Mouse (Mus musculus) limb, embryonic 13.5 days (tissue): Measurements from ENCODE around the gene Zfp91. TPM values are rescaled to one million over a fixed set of nuclear protein-coding genes. Genes with fewer than 3 reads are reported as not detected.

Source experiments
- ATAC-seq: fragments of 200-750 bp; cut with Nextera tagmentation; 2 replicates; pipeline ENCODE4 v1.8.0; 2017; ENCODE audit warnings: low read depth, moderate number of reproducible peaks, moderate TSS enrichment; ENCODE audit not compliant: low FRiP score
- H3K27ac ChIP-seq: fragments of 300-500 bp; sonication (generic); 2 replicates; pipeline ENCODE4 v1.5.1; 2015; ENCODE audit warnings: inconsistent platforms, mild to moderate bottlenecking, moderate library complexity
- H3K27me3 ChIP-seq: fragments of 300-500 bp; sonication (generic); 2 replicates; pipeline ENCODE4 v1.6.1; 2015; ENCODE audit warnings: mild to moderate bottlenecking, inconsistent platforms
- H3K36me3 ChIP-seq: fragments of 300-500 bp; sonication (generic); 2 replicates; pipeline ENCODE4 v1.6.1; 2015; ENCODE audit warnings: inconsistent platforms, mild to moderate bottlenecking, moderate library complexity
- H3K4me1 ChIP-seq: fragments of 300-500 bp; sonication (generic); 2 replicates; pipeline ENCODE4 v1.6.1; 2015; ENCODE audit warnings: inconsistent platforms
- H3K4me2 ChIP-seq: fragments of 300-500 bp; sonication (generic); replicated peaks from 2 replicates; pipeline ENCODE4 v1.6.1; 2015; ENCODE audit warnings: inconsistent platforms, mild to moderate bottlenecking, moderate library complexity
- H3K4me3 ChIP-seq: fragments of 300-500 bp; sonication (generic); 2 replicates; pipeline ENCODE4 v1.5.1; 2015; ENCODE audit warnings: moderate library complexity, mild to moderate bottlenecking, inconsistent platforms
- H3K9ac ChIP-seq: fragments of 300-500 bp; sonication (generic); 2 replicates; pipeline ENCODE4 v1.6.1; 2015; ENCODE audit warnings: mild to moderate bottlenecking, inconsistent platforms
- H3K9me3 ChIP-seq: fragments of 300-500 bp; sonication (generic); 2 replicates; pipeline ENCODE4 v1.6.1; 2016; ENCODE audit warnings: inconsistent platforms
- WGBS: fragments of 180-500 bp; shearing (Covaris S2); methylation state at CpG from one replicate; pipeline ENCODE4 v1.1.7; 2015; 5-methylcytosine and 5-hydroxymethylcytosine counted together
- polyA plus RNA-seq: library from polyadenylated mRNA; unstranded; fragments of >200 nt; fragmentation: Nextera tagmentation; extraction: Ambion mirVana; gene quantifications from 2 replicates; pipeline ENCODE4 v1.2.1, GENCODE M21; 2015

The Zfp91 gene
- 13.5 and 13.8 TPM in 2 replicates for polyA plus RNA-seq

DNA sequence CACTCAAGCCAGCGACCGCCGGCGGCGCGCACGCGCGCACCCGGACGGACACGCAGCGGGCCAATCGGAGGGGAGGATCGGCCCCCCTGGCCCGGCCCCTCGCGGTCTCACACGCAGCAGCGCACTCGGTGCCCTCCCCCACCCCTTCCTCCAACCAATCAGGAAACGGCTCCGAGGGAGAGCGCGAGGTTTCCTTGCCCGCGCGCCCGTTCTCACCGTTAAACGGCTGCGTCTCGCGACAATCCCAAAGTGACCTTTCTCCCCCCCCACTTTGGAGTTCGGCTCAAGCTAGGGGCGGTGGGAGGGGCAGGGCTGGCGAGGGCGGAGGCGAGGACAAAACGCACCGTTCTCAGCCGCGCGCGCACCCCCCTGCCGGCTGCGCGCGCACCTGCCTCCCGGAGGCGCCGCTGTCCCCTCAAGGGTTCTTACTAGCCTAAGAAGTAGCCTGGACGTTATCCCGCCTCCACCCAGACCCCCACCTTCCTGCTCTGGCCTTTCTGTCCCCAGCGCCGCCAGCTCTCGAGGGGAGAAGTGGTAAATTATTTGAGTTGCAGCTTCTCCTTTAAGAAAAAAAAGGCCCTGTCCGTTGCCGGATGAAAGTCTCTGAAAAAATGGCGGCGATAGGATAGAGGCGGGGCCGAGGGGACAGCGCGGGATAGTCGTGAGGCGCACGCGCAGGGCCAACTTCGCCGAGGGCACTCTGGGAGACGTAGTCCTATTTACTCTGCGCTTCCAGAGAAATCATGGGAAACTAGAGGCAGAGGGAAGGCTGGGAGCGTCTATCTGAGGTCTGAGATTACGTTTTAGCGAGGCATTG, at the start of gene Zfp91, which contains the start of gene Lpxn:
TSS of gene Zfp91 (minus strand) at position 616 of the 817 bp plus-strand sequence.
TSS of gene Lpxn (plus strand) at position 683 of the 817 bp plus-strand sequence.
- H3K4me1 ChIP-seq, result peaks cover 10% of the 10 kb centered on the region; the same call in 1 of the 2 replicates

GRCm38 (mm10) chr19:12838507-12838906, 42.6 kb upstream of the Zfp91 start:
- no peaks in the 10 kb centered on the region for H3K36me3 ChIP-seq
- WGBS, result 82% methylated on average over 1 of the region's 1 CpGs
- H3K9ac ChIP-seq, result no peak overlapping the region
- H3K9me3 ChIP-seq, result no peaks in the 10 kb centered on the region
- H3K27me3 ChIP-seq, result no peaks in the 10 kb centered on the region
- no peak overlapping the region for H3K4me3 ChIP-seq
- no peak overlapping the region for H3K4me2 ChIP-seq
- H3K27ac ChIP-seq, result no peak overlapping the region
- no peak for ATAC-seq
- no peaks in the 10 kb centered on the region for H3K4me1 ChIP-seq

More for the DNA sequence above, at the start of gene Zfp91, which contains the start of gene Lpxn:
- Histone ChIP-seq H3K36me3 (no peaks in the 10 kb centered on the region), H3K27me3 (no peaks in the 10 kb centered on the region), H3K4me3 (peak within 1 kb of the TSS; percentile 92), H3K4me2 (peak within 1 kb of the TSS; percentile 73), H3K9me3 (no peaks in the 10 kb centered on the region), H3K27ac (peak within 1 kb of the TSS; percentile 100), H3K9ac (peak within 1 kb of the TSS; percentile 98)
- WGBS, result under 1% methylated on average over 64 of the region's 76 CpGs
- ATAC-seq, result peak; percentile 95

DNA sequence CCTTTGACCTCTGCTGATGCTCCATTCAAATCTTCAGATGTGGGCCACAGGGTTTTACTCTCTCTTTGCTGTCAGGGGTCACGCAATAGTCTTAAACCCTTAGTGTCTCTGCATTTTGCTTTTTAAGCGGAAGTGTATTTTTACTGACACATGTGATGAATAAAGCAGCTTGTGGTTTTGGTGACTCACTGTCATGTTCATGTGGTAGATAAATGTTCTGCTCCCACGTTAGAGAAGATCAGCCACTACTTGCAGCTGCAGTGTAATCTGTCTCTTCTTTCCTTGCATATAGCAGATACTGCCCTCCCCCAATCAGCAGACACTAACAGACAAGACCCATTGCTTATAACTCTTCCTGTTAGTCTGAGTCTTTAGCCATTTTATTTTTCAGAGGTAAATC, 37.7 kb upstream of the Zfp91 start:
- H3K27me3 ChIP-seq, result no peaks in the 10 kb centered on the region
- H3K9ac ChIP-seq, result no peak overlapping the region
- H3K4me2 ChIP-seq, result no peak overlapping the region
- H3K36me3 ChIP-seq, result no peaks in the 10 kb centered on the region
- ATAC-seq, result no peak
- no peaks in the 10 kb centered on the region for H3K4me1 ChIP-seq
- 75% methylated on average over 3 of the region's 3 CpGs for WGBS
- no peak overlapping the region for H3K4me3 ChIP-seq
- no peaks in the 10 kb centered on the region for H3K9me3 ChIP-seq
- no peak overlapping the region for H3K27ac ChIP-seq

- no peak overlapping the region for H3K27ac ChIP-seq
- no peak overlapping the region for H3K9ac ChIP-seq
- H3K36me3 ChIP-seq, result no peaks in the 10 kb centered on the region
- H3K27me3 ChIP-seq, result no peaks in the 10 kb centered on the region
- H3K9me3 ChIP-seq, result no peaks in the 10 kb centered on the region
- H3K4me3 ChIP-seq, result no peak overlapping the region
- 72% methylated on average over 1 of the region's 1 CpGs for WGBS
- H3K4me2 ChIP-seq, result no peak overlapping the region
- no peak for ATAC-seq
- H3K4me1 ChIP-seq, result no peaks in the 10 kb centered on the region
Observed at GRCm38 (mm10) chr19:12831559-12831958, 35.6 kb upstream of the Zfp91 start.

DNA sequence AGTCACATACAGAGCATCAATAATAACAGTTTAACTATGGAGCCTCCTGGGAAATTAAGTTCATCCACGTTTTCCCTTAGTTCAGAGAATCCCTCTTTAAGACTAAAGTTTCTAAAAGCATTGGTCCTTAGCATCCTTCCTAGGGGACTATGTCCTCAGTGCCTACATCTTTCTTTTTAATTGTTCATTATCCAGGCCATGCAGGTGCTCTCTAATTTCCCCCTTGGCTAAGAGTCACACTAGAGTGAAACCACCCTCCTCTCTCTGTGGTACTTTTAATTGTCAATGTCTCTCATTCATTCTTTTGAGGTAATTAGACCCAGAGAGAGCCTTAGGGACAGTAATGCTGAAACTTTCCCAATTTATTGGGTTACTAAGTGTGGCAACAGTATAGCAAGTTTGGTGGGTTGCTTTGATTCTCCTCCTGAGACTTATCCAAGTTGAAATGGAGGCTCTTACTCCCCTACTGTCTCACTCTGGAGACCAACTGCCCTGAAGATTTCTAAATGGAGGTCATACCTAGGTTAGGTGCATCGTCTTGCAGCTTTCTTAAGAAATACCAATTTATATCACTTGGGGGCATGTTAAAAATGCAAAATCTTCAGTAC, 35.0 kb upstream of the Zfp91 start:
- H3K36me3 ChIP-seq, result no peaks in the 10 kb centered on the region
- no peaks in the 10 kb centered on the region for H3K4me1 ChIP-seq
- no peaks in the 10 kb centered on the region for H3K27me3 ChIP-seq
- 67% methylated on average over 2 of the region's 2 CpGs for WGBS
- no peaks in the 10 kb centered on the region for H3K9me3 ChIP-seq
- H3K27ac ChIP-seq, result no peak overlapping the region
- H3K9ac ChIP-seq, result no peak overlapping the region
- no peak for ATAC-seq
- no peak overlapping the region for H3K4me2 ChIP-seq
- no peak overlapping the region for H3K4me3 ChIP-seq

- Histone ChIP-seq H3K9ac (no peak overlapping the region), H3K4me3 (no peak overlapping the region), H3K27me3 (no peaks in the 10 kb centered on the region), H3K9me3 (no peaks in the 10 kb centered on the region), H3K27ac (no peak overlapping the region), H3K4me2 (no peak overlapping the region), H3K36me3 (no peaks in the 10 kb centered on the region), H3K4me1 (no peaks in the 10 kb centered on the region)
- 81% methylated on average over 4 of the region's 4 CpGs for WGBS
- no peak for ATAC-seq
Observed at GRCm38 (mm10) chr19:12824549-12824948, 28.6 kb upstream of the Zfp91 start.

- WGBS, result 31% methylated on average over 4 of the region's 4 CpGs
- no peak overlapping the region for H3K9ac ChIP-seq
- H3K4me1 ChIP-seq, result no peaks in the 10 kb centered on the region
- no peaks in the 10 kb centered on the region for H3K9me3 ChIP-seq
- no peak overlapping the region for H3K27ac ChIP-seq
- H3K36me3 ChIP-seq, result no peaks in the 10 kb centered on the region
- ATAC-seq, result no peak
- H3K4me2 ChIP-seq, result no peak overlapping the region
- no peaks in the 10 kb centered on the region for H3K27me3 ChIP-seq
- no peak overlapping the region for H3K4me3 ChIP-seq
Observed at GRCm38 (mm10) chr19:12820383-12820782, 24.5 kb upstream of the Zfp91 start.

DNA sequence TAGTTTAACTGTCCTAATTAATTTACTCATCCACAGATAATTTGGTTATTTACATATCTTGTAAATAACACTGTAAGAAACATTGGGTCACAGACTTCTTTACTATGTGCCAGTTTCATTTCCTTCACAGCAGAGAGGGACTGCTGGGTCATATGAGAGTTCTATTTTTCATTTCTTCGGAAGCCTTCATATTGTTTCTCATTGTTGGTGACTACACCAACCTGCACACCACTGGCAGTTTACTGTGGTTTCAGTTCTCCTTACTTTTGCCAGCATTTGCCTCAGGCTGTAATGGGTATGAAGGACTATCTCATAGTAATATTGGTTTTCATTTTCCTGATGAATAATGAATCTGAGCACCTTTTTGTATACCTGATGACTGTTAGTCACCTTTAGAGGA, 22.6 kb upstream of the Zfp91 start:
- no peaks in the 10 kb centered on the region for H3K27me3 ChIP-seq
- whole genome bisulfite sequencing, result 89% methylated on average over 1 of the region's 1 CpGs

GRCm38 (mm10) chr19:12813883-12814282, 18.0 kb upstream of the Zfp91 start:
- Histone ChIP-seq H3K9me3 (no peaks in the 10 kb centered on the region), H3K36me3 (no peaks in the 10 kb centered on the region), H3K4me1 (no peaks in the 10 kb centered on the region), H3K4me2 (no peak overlapping the region), H3K27me3 (no peaks in the 10 kb centered on the region), H3K27ac (no peak overlapping the region), H3K9ac (no peak overlapping the region), H3K4me3 (no peak overlapping the region)
- 82% methylated on average over 1 of the region's 1 CpGs for WGBS
- no peak for ATAC-seq

More for the DNA sequence above, 22.6 kb upstream of the Zfp91 start:
- Histone ChIP-seq H3K27ac (no peak overlapping the region), H3K4me1 (no peaks in the 10 kb centered on the region), H3K9ac (no peak overlapping the region), H3K4me3 (no peak overlapping the region), H3K36me3 (no peaks in the 10 kb centered on the region), H3K9me3 (no peaks in the 10 kb centered on the region), H3K4me2 (no peak overlapping the region)
- no peak for ATAC-seq

DNA sequence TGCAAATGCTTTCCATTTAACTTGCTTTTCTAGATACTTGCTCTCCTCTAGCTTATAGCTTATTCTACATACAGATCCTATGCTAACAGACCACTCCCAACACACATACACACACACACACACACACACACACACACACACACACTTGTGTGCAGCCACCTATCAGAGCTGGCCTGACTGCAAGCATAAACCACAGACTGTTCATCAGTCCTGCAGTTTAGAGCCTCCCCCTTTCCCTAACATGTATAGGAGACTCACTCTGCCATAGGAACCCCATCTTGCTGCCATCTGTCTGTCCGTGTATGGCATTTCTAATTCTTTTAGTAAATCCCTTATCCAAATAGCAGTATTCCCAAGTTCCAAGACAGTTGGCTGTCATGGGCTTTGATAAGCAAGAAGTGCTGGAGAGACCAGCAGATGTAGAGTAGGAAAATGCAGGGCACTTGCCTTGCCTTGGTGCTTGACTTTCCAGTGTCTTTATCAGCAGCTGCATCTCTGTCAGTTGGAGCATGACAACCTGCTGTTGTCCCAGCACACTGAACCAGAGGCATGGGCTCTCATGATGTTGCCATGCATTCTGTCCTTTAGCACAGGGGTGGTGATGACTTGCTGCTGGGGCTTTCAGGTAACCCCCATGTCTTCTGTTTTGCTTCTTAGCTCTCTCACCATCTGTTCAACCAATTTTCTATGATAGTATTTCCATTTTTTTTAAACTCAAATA, 16.9 kb upstream of the Zfp91 start:
- Histone ChIP-seq H3K27ac (no peak overlapping the region), H3K4me2 (no peak overlapping the region), H3K27me3 (no peaks in the 10 kb centered on the region), H3K36me3 (no peaks in the 10 kb centered on the region), H3K4me3 (no peak overlapping the region), H3K9ac (no peak overlapping the region), H3K9me3 (no peaks in the 10 kb centered on the region), H3K4me1 (no peaks in the 10 kb centered on the region)
- no peak for ATAC-seq
- WGBS, result 66% methylated on average over 1 of the region's 1 CpGs

DNA sequence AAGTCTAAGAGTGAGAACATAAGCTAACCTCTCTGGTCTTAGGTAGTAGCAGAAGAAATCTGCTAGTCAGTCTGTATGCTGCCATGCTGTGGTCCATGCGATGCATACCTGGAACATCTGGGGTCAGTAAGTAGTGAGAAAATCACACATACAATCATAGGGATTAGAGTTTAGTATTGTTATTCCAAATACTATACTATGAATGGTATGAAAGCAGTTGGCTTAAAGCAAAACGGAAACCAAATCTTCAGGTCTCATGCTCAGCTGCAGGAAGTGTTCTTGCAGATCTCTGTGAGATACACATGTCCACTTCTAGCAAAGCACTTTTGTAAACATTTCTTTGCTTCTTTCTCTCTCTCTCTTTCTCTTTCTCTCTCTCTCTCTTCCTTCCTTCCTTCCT, 10.3 kb upstream of the Zfp91 start:
- H3K36me3 ChIP-seq, result no peaks in the 10 kb centered on the region

GRCm38 (mm10) chr19:12805730-12806129, 9.8 kb upstream of the Zfp91 start:
- Histone ChIP-seq H3K4me2 (no peak overlapping the region), H3K4me3 (no peak overlapping the region), H3K27me3 (no peaks in the 10 kb centered on the region), H3K36me3 (no peaks in the 10 kb centered on the region), H3K9me3 (no peaks in the 10 kb centered on the region), H3K27ac (no peak overlapping the region), H3K9ac (no peak overlapping the region), H3K4me1 (no peaks in the 10 kb centered on the region)
- ATAC-seq, result no peak
- 82% methylated on average over 3 of the region's 3 CpGs for WGBS

More for the DNA sequence above, 10.3 kb upstream of the Zfp91 start:
- Histone ChIP-seq H3K9me3 (no peaks in the 10 kb centered on the region), H3K4me2 (no peak overlapping the region), H3K9ac (no peak overlapping the region), H3K4me1 (no peaks in the 10 kb centered on the region), H3K27me3 (no peaks in the 10 kb centered on the region), H3K27ac (no peak overlapping the region), H3K4me3 (no peak overlapping the region)
- 76% methylated on average over 2 of the region's 2 CpGs for WGBS
- ATAC-seq, result no peak
